Mouse (Mus musculus): ENCODE results near the gene Cyp4x1. TPM values are rescaled to one million over a fixed set of nuclear protein-coding genes. Genes with fewer than 3 reads are reported as not detected.
A peak's percentile ranks its signal among the peaks of the same experiment; 100 is the strongest.

Cyp4x1 gene
- total and polyA plus RNA-seq, 3 experiments: 0.05 TPM; not detected in 2

- TF ChIP-seq GATA2 (IDR thresholded peaks at IDR 0.05; ENCODE audit: borderline replicate concordance, low read depth, low read length) (no peak), GATA1 (IDR thresholded peaks at IDR 0.05; ENCODE audit: borderline replicate concordance, low read length) (no peak), POLR2AphosphoS5 (IDR thresholded peaks at IDR 0.05; ENCODE audit: insufficient replicate concordance, low read depth, low read length) (no peak; the same call in 1 of the 2 replicates), CTCF (IDR thresholded peaks at IDR 0.05; ENCODE audit: low read depth, low read length) (no peak), TAL1 (conservative IDR thresholded peaks at IDR 0.05; ENCODE audit: low read depth, low read length) (no peak)
- H3K27me3 ChIP-seq (ENCODE audit: insufficient read depth, low read length): no peaks in the 10 kb centered on the region
- no peaks in the 10 kb centered on the region for H3K9me3 ChIP-seq (replicated peaks)
- H3K4me1 ChIP-seq (ENCODE audit: insufficient read depth, low read depth, low read length): peaks cover 82% of the 10 kb centered on the region
- no peak for DNase-seq (ENCODE audit: low spot score)
- peak overlapping the region; percentile 27; the same call in 1 of the 2 replicates for H3K4me3 ChIP-seq (ENCODE audit: low read depth, low read length)
- ATAC-seq (ENCODE audit: extremely low read depth, insufficient number of reproducible peaks, low FRiP score, poor library complexity, severe bottlenecking): peak; percentile 54
- peaks cover 21% of the 10 kb centered on the region for H3K36me3 ChIP-seq (replicated peaks)
Measured at GRCm38 (mm10) chr4:115075204-115075915, 58.7 kb downstream of the Cyp4x1 start.

GRCm38 (mm10) chr4:115074789-115075188, 59.3 kb downstream of the Cyp4x1 start:
- Histone ChIP-seq H3K36me3 (replicated peaks) (peaks cover 26% of the 10 kb centered on the region), H3K27me3 (ENCODE audit: insufficient read depth, low read length) (no peaks in the 10 kb centered on the region), H3K4me1 (ENCODE audit: insufficient read depth, low read depth, low read length) (peaks cover 83% of the 10 kb centered on the region), H3K9me3 (replicated peaks) (no peaks in the 10 kb centered on the region), H3K4me3 (ENCODE audit: low read depth, low read length) (no peak overlapping the region)
- no peak for DNase-seq (ENCODE audit: low spot score)
- no peak for TF ChIP-seq CTCF (IDR thresholded peaks at IDR 0.05; ENCODE audit: low read depth, low read length)
- no peak for TF ChIP-seq TAL1 (conservative IDR thresholded peaks at IDR 0.05; ENCODE audit: low read depth, low read length)
- no peak for TF ChIP-seq POLR2AphosphoS5 (IDR thresholded peaks at IDR 0.05; ENCODE audit: insufficient replicate concordance, low read depth, low read length)
- TF ChIP-seq GATA2 (IDR thresholded peaks at IDR 0.05; ENCODE audit: borderline replicate concordance, low read depth, low read length): no peak
- no peak for TF ChIP-seq GATA1 (IDR thresholded peaks at IDR 0.05; ENCODE audit: borderline replicate concordance, low read length)
- peak; percentile 69 for ATAC-seq (ENCODE audit: extremely low read depth, insufficient number of reproducible peaks, low FRiP score, poor library complexity, severe bottlenecking)

GRCm38 (mm10) chr4:115071668-115072067, 62.4 kb downstream of the Cyp4x1 start:
- H3K9me3 ChIP-seq (replicated peaks): no peaks in the 10 kb centered on the region
- H3K4me3 ChIP-seq (ENCODE audit: low read depth, low read length): no peak overlapping the region
- no peak for ATAC-seq (ENCODE audit: extremely low read depth, insufficient number of reproducible peaks, low FRiP score, poor library complexity, severe bottlenecking)
- DNase-seq (ENCODE audit: low spot score): no peak
- no peaks in the 10 kb centered on the region for H3K27me3 ChIP-seq (ENCODE audit: insufficient read depth, low read length)
- H3K36me3 ChIP-seq (replicated peaks): peaks cover 58% of the 10 kb centered on the region
- peaks cover 90% of the 10 kb centered on the region for H3K4me1 ChIP-seq (ENCODE audit: insufficient read depth, low read depth, low read length)
- TF ChIP-seq POLR2AphosphoS5 (IDR thresholded peaks at IDR 0.05; ENCODE audit: insufficient replicate concordance, low read depth, low read length) (0 out of 2 replicates have a peak, but pooled peaks have one; percentile 14), TAL1 (conservative IDR thresholded peaks at IDR 0.05; ENCODE audit: low read depth, low read length) (no peak), GATA2 (IDR thresholded peaks at IDR 0.05; ENCODE audit: borderline replicate concordance, low read depth, low read length) (no peak)

GRCm38 (mm10) chr4:115063518-115064239, 70.4 kb downstream of the Cyp4x1 start:
- ATAC-seq (ENCODE audit: extremely low read depth, insufficient number of reproducible peaks, low FRiP score, poor library complexity, severe bottlenecking) (no peak; the same call in 1 of the 2 replicates), DNase-seq (ENCODE audit: low spot score) (no peak)
- Histone ChIP-seq H3K36me3 (replicated peaks) (peaks cover 81% of the 10 kb centered on the region), H3K4me1 (ENCODE audit: insufficient read depth, low read depth, low read length) (peaks cover 73% of the 10 kb centered on the region), H3K4me3 (ENCODE audit: low read depth, low read length) (peak overlapping the region; percentile 80), H3K27me3 (ENCODE audit: insufficient read depth, low read length) (no peaks in the 10 kb centered on the region), H3K9me3 (replicated peaks) (no peaks in the 10 kb centered on the region)
- TF ChIP-seq GATA2 (IDR thresholded peaks at IDR 0.05; ENCODE audit: borderline replicate concordance, low read depth, low read length) (no peak), CTCF (IDR thresholded peaks at IDR 0.05; ENCODE audit: low read depth, low read length) (no peak), TAL1 (conservative IDR thresholded peaks at IDR 0.05; ENCODE audit: low read depth, low read length) (no peak), POLR2AphosphoS5 (IDR thresholded peaks at IDR 0.05; ENCODE audit: insufficient replicate concordance, low read depth, low read length) (0 out of 2 replicates have a peak, but pooled peaks have one; percentile 57), GATA1 (IDR thresholded peaks at IDR 0.05; ENCODE audit: borderline replicate concordance, low read length) (no peak)

GRCm38 (mm10) chr4:115062875-115063517, 71.1 kb downstream of the Cyp4x1 start:
- peak overlapping the region; percentile 80 for H3K4me3 ChIP-seq (ENCODE audit: low read depth, low read length)
- DNase-seq (ENCODE audit: low spot score) (no peak), ATAC-seq (ENCODE audit: extremely low read depth, insufficient number of reproducible peaks, low FRiP score, poor library complexity, severe bottlenecking) (peak; percentile 2; the same call in 1 of the 2 replicates)
- peaks cover 66% of the 10 kb centered on the region for H3K4me1 ChIP-seq (ENCODE audit: insufficient read depth, low read depth, low read length)
- peaks cover 74% of the 10 kb centered on the region for H3K36me3 ChIP-seq (replicated peaks)
- TF ChIP-seq GATA1 (IDR thresholded peaks at IDR 0.05; ENCODE audit: borderline replicate concordance, low read length) (no peak), POLR2AphosphoS5 (IDR thresholded peaks at IDR 0.05; ENCODE audit: insufficient replicate concordance, low read depth, low read length) (no peak), TAL1 (conservative IDR thresholded peaks at IDR 0.05; ENCODE audit: low read depth, low read length) (no peak), CTCF (IDR thresholded peaks at IDR 0.05; ENCODE audit: low read depth, low read length) (no peak), GATA2 (IDR thresholded peaks at IDR 0.05; ENCODE audit: borderline replicate concordance, low read depth, low read length) (no peak)
- no peaks in the 10 kb centered on the region for H3K9me3 ChIP-seq (replicated peaks)
- no peaks in the 10 kb centered on the region for H3K27me3 ChIP-seq (ENCODE audit: insufficient read depth, low read length)

GRCm38 (mm10) chr4:115062540-115062874, 71.6 kb downstream of the Cyp4x1 start:
- peaks cover 69% of the 10 kb centered on the region for H3K36me3 ChIP-seq (replicated peaks)
- H3K4me3 ChIP-seq (ENCODE audit: low read depth, low read length): peak overlapping the region; percentile 80
- TF ChIP-seq TAL1 (conservative IDR thresholded peaks at IDR 0.05; ENCODE audit: low read depth, low read length) (no peak), GATA2 (IDR thresholded peaks at IDR 0.05; ENCODE audit: borderline replicate concordance, low read depth, low read length) (no peak), GATA1 (IDR thresholded peaks at IDR 0.05; ENCODE audit: borderline replicate concordance, low read length) (no peak), CTCF (IDR thresholded peaks at IDR 0.05; ENCODE audit: low read depth, low read length) (no peak), POLR2AphosphoS5 (IDR thresholded peaks at IDR 0.05; ENCODE audit: insufficient replicate concordance, low read depth, low read length) (0 out of 2 replicates have a peak, but pooled peaks have one; percentile 34)
- no peaks in the 10 kb centered on the region for H3K9me3 ChIP-seq (replicated peaks)
- H3K27me3 ChIP-seq (ENCODE audit: insufficient read depth, low read length): no peaks in the 10 kb centered on the region
- peaks cover 61% of the 10 kb centered on the region for H3K4me1 ChIP-seq (ENCODE audit: insufficient read depth, low read depth, low read length)
- ATAC-seq (ENCODE audit: extremely low read depth, insufficient number of reproducible peaks, low FRiP score, poor library complexity, severe bottlenecking): peak; percentile 41
- DNase-seq (ENCODE audit: low spot score): no peak

All from G1E (cell line).